Mouse (Mus musculus) hindbrain, embryonic 12.5 days (tissue): ENCODE results near the gene Gm44596. TPM values are rescaled to one million over a fixed set of nuclear protein-coding genes. Genes with fewer than 3 reads are reported as not detected.
A peak's percentile ranks its signal among the peaks of the same experiment; 100 is the strongest.

Experiments
- ATAC-seq: fragments of 200-750 bp; cut with Nextera tagmentation; 2 replicates; pipeline ENCODE4 v1.8.0; 2017; ENCODE audit warnings: moderate TSS enrichment; ENCODE audit not compliant: low FRiP score
- H3K27ac ChIP-seq: fragments of 300-500 bp; sonication (generic); 2 replicates; pipeline ENCODE4 v1.5.1; 2016; ENCODE audit warnings: mild to moderate bottlenecking
- H3K27me3 ChIP-seq: fragments of 300-500 bp; sonication (generic); 2 replicates; pipeline ENCODE4 v1.6.1; 2016; ENCODE audit warnings: mild to moderate bottlenecking
- H3K36me3 ChIP-seq: fragments of 300-500 bp; sonication (generic); 2 replicates; pipeline ENCODE4 v1.6.1; 2016; ENCODE audit warnings: mild to moderate bottlenecking
- H3K4me1 ChIP-seq: fragments of 300-500 bp; sonication (generic); 2 replicates; pipeline ENCODE4 v1.6.1; 2016
- H3K4me2 ChIP-seq: fragments of 300-500 bp; sonication (generic); replicated peaks from 2 replicates; pipeline ENCODE4 v1.6.1; 2016; ENCODE audit warnings: mild to moderate bottlenecking
- H3K4me3 ChIP-seq: fragments of 300-500 bp; sonication (generic); 2 replicates; pipeline ENCODE4 v1.5.1; 2016; ENCODE audit warnings: mild to moderate bottlenecking
- H3K9ac ChIP-seq: fragments of 300-500 bp; sonication (generic); 2 replicates; pipeline ENCODE4 v1.6.1; 2016; ENCODE audit warnings: mild to moderate bottlenecking, moderate library complexity
- H3K9me3 ChIP-seq: fragments of 300-500 bp; sonication (generic); replicated peaks from 2 replicates; pipeline ENCODE4 v1.6.1; 2016; ENCODE audit warnings: mild to moderate bottlenecking
- WGBS: fragments of 180-500 bp; shearing (Covaris S2); methylation state at CpG from one replicate; pipeline ENCODE4 v1.1.7; 2016; 5-methylcytosine and 5-hydroxymethylcytosine counted together
- polyA plus RNA-seq: library from polyadenylated mRNA; unstranded; fragments of >200 nt; fragmentation: Nextera tagmentation; extraction: Ambion mirVana; gene quantifications from 2 replicates; pipeline ENCODE4 v1.2.1, GENCODE M21; 2016

The Gm44596 gene
- polyA plus RNA-seq, 1 experiment from 2014 or later, result not detected

DNA sequence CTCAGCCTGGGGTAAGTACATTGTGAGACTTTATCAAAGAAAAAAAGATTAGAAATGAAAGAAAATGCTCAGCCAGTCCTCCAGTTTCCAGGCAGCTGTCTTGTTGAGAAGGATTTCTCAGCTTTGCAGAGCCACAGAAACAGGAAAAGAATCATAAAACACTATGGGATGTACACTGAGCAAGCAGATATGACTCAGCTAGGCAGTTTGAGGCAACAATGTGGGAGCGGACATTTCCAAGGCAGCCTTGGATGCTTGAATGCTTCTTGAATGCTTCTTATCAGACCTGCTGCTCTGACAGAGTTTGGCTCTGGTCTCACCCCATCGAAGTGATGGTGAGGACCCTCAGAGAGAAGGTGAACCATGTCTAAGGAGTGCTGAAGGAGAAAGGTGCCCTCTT, 45.7 kb downstream of the Gm44596 start:
- Histone ChIP-seq H3K27me3 (no peaks in the 10 kb centered on the region), H3K36me3 (peaks cover 10% of the 10 kb centered on the region), H3K27ac (no peak overlapping the region), H3K9me3 (no peaks in the 10 kb centered on the region), H3K4me2 (no peak overlapping the region), H3K4me3 (no peak overlapping the region), H3K9ac (no peak overlapping the region), H3K4me1 (peaks cover 4% of the 10 kb centered on the region)
- 90% methylated on average over 2 of the region's 2 CpGs for WGBS
- no peak for ATAC-seq

- Histone ChIP-seq H3K4me3 (no peak overlapping the region), H3K36me3 (peaks cover 9% of the 10 kb centered on the region; the same call in 1 of the 2 replicates), H3K9ac (no peak overlapping the region)
Measured at GRCm38 (mm10) chr6:128421480-128421879, 46.2 kb downstream of the Gm44596 start.

GRCm38 (mm10) chr6:128423496-128424268, 48.4 kb downstream of the Gm44596 start:
- peak; percentile 47 for ATAC-seq
- Histone ChIP-seq H3K9me3 (no peaks in the 10 kb centered on the region), H3K27me3 (no peaks in the 10 kb centered on the region), H3K9ac (peak overlapping the region; percentile 65), H3K27ac (peak overlapping the region; percentile 96), H3K4me1 (peaks cover 4% of the 10 kb centered on the region), H3K4me3 (peak overlapping the region; percentile 52), H3K4me2 (peak overlapping the region; percentile 69), H3K36me3 (peaks cover 14% of the 10 kb centered on the region)
- 55% methylated on average over 16 of the region's 16 CpGs for WGBS

More at GRCm38 (mm10) chr6:128421480-128421879, 46.2 kb downstream of the Gm44596 start:
- Histone ChIP-seq H3K9me3 (no peaks in the 10 kb centered on the region), H3K4me2 (no peak overlapping the region), H3K27ac (no peak overlapping the region), H3K4me1 (peaks cover 4% of the 10 kb centered on the region), H3K27me3 (no peaks in the 10 kb centered on the region)
- WGBS, result 89% methylated on average over 3 of the region's 3 CpGs
- no peak for ATAC-seq

GRCm38 (mm10) chr6:128424269-128425019, 49.1 kb downstream of the Gm44596 start, which contains the start of gene Itfg2:
Itfg2 (minus strand) TSS chr6:128424931.
- Histone ChIP-seq H3K4me3 (peak within 1 kb of the TSS; percentile 52), H3K36me3 (peaks cover 18% of the 10 kb centered on the region), H3K9ac (peak within 1 kb of the TSS; percentile 65), H3K9me3 (no peaks in the 10 kb centered on the region), H3K4me1 (peaks cover 4% of the 10 kb centered on the region), H3K27me3 (no peaks in the 10 kb centered on the region), H3K27ac (peak within 1 kb of the TSS; percentile 96), H3K4me2 (peak within 1 kb of the TSS; percentile 69)
- ATAC-seq, result peak; percentile 95
- under 1% methylated on average over 42 of the region's 42 CpGs for WGBS

DNA sequence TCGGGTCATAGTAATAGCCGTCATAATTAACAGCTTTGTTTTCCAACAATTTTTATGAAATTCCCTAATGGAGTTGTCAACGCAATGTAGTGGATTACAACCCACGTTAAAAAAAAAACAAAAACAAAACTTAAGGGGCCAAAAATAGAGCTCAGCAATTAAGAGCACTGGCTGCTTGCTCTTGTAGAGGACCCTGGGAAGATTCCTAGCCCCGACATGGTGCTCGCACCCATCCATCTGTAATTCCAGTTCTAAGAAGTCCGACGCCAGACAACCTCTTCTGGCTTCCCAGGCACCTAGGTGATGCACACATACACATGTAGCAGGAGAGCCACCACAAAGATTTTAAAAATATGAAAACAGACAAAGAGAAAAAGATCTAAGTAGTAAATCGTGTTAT, 49.7 kb downstream of the Gm44596 start:
- ATAC-seq, result no peak
- Histone ChIP-seq H3K36me3 (peaks cover 22% of the 10 kb centered on the region), H3K27me3 (no peaks in the 10 kb centered on the region), H3K4me3 (peak overlapping the region; percentile 52), H3K9me3 (no peaks in the 10 kb centered on the region), H3K27ac (peak overlapping the region; percentile 96), H3K4me1 (peaks cover 4% of the 10 kb centered on the region), H3K4me2 (peak overlapping the region; percentile 69), H3K9ac (peak overlapping the region; percentile 65)
- 18% methylated on average over 9 of the region's 9 CpGs for WGBS

DNA sequence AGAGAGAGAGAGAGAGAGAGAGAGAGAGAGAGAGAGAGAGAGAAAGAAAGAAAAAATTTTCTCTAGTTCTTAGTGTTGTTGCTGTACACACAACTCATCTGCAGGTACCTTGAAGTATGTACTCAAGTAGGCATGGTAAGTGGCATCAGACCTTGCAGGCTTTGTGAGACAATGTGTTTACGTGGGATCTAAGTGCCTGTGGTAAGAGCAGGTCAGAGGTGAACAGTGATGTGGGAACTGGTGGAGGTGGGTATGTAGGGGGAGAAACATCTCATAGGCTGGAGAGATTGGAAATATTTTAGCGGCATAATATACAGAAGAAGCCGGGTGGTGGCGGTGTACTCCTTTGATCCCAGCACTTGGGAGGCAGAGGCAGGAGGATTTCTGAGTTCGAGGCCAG, 52.3 kb downstream of the Gm44596 start:
- Histone ChIP-seq H3K36me3 (peaks cover 45% of the 10 kb centered on the region), H3K9ac (no peak overlapping the region), H3K4me2 (no peak overlapping the region), H3K4me3 (no peak overlapping the region), H3K27ac (no peak overlapping the region), H3K4me1 (peaks cover 4% of the 10 kb centered on the region), H3K27me3 (no peaks in the 10 kb centered on the region), H3K9me3 (no peaks in the 10 kb centered on the region)
- ATAC-seq, result no peak
- 96% methylated on average over 5 of the region's 5 CpGs for WGBS

GRCm38 (mm10) chr6:128429300-128429699, 54.0 kb downstream of the Gm44596 start:
- peaks cover 62% of the 10 kb centered on the region for H3K36me3 ChIP-seq
- H3K4me2 ChIP-seq, result no peak overlapping the region
- H3K4me1 ChIP-seq, result no peaks in the 10 kb centered on the region
- H3K9ac ChIP-seq, result no peak overlapping the region
- H3K27me3 ChIP-seq, result no peaks in the 10 kb centered on the region
- no peak overlapping the region for H3K4me3 ChIP-seq
- 97% methylated on average over 2 of the region's 2 CpGs for WGBS
- no peak for ATAC-seq
- no peaks in the 10 kb centered on the region for H3K9me3 ChIP-seq
- no peak overlapping the region for H3K27ac ChIP-seq

DNA sequence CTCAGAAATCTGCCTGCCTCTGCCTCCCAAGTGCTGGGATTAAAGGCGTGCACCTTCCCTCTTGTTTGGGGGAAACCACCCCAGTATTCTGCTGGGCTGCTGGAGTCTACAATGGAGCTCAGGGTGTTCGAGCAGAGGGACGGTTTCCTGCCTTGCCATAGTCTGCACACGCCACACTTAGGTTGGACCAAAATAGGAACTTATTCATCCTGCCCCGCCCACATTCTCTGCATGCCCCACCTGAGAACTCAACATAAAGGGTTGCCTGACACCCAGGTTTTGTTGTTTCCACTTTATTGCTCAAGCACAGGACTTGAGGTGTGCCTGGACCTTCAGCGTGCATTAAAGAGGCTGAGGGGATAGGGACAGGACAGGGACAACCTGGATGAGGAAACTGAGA, 54.5 kb downstream of the Gm44596 start:
- no peak overlapping the region for H3K4me2 ChIP-seq
- no peak overlapping the region for H3K27ac ChIP-seq
- H3K36me3 ChIP-seq, result peaks cover 68% of the 10 kb centered on the region
- no peak overlapping the region for H3K9ac ChIP-seq
- H3K9me3 ChIP-seq, result no peaks in the 10 kb centered on the region
- no peak overlapping the region for H3K4me3 ChIP-seq
- no peaks in the 10 kb centered on the region for H3K4me1 ChIP-seq
- 94% methylated on average over 6 of the region's 6 CpGs for WGBS
- no peaks in the 10 kb centered on the region for H3K27me3 ChIP-seq
- ATAC-seq, result no peak

DNA sequence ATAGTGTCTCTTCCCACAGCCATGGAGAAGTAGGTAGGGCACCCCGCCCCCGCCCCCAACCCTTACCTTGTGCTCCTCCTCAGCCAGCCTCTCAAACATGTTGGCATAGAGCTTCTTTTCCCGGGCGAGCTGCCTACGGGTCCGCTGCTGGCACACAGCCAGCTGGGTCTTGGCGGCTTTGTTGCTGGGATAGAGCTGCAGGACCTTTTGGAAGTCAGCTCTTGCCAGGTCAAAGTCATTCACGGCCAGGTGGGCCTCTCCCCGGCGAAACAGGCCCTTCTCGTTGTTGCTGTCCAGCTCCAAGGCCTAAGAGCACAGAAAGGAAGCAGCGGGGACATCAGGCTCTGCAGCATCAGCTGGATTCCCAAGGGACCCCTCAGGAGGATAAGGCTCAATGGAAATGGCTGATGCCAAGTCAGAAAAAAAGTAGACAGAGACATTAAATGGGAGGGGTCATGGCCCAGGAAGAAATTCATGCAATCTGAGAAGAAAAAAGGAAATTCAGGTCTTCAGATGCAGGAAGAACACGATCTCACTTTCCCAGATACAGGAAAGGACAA, 57.1 kb downstream of the Gm44596 start:
- no peak overlapping the region for H3K4me3 ChIP-seq
- no peak overlapping the region for H3K27ac ChIP-seq
- H3K4me2 ChIP-seq, result no peak overlapping the region
- no peak for ATAC-seq
- H3K4me1 ChIP-seq, result peaks cover 8% of the 10 kb centered on the region
- H3K9me3 ChIP-seq, result no peaks in the 10 kb centered on the region
- H3K9ac ChIP-seq, result no peak overlapping the region
- H3K27me3 ChIP-seq, result no peaks in the 10 kb centered on the region
- peaks cover 85% of the 10 kb centered on the region for H3K36me3 ChIP-seq
- WGBS, result 93% methylated on average over 13 of the region's 13 CpGs

DNA sequence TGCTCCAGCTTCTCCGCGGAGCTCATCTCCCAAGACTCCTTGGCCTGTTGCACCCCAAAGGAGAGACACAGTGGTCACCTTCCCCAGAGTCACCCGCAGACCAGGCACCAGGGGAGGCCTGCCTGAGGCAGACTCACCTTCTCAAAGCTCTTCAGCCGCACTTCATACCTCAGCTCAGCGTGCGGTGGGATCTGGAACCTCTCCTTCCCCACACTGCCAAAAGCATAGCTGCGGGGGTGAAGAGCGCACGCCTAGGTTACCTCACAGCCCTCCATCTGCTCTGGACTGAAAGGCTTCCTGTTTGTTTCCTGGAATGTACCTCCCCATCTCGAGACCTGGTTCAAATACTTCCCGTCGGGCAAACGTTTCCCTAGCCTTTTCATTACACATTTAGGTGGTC, 58.3 kb downstream of the Gm44596 start:
- ATAC-seq, result no peak
- no peak overlapping the region for H3K4me2 ChIP-seq
- H3K27me3 ChIP-seq, result no peaks in the 10 kb centered on the region
- H3K4me1 ChIP-seq, result peaks cover 8% of the 10 kb centered on the region
- no peak overlapping the region for H3K27ac ChIP-seq
- no peaks in the 10 kb centered on the region for H3K9me3 ChIP-seq
- WGBS, result 92% methylated on average over 13 of the region's 13 CpGs
- H3K4me3 ChIP-seq, result no peak overlapping the region
- H3K36me3 ChIP-seq, result peaks cover 78% of the 10 kb centered on the region
- no peak overlapping the region for H3K9ac ChIP-seq

DNA sequence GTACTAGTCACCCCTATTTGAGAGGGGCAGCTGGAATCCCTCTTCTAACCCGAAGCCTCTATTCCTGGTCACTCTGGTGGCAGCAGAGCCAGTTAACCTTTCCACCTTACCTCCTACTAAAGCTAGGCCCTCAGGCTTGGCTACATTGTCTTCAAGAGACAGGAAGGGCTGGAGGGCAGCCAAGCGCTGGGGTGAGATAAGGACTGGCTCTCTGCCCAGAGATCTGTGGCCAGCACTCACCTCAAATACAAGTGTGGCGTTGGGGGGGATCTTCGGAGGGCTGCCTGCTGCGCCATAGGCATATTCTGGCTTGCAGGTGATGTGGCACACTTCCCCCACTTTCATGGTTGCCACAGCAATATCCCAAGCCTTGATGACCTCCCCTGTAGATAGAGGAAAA, 60.2 kb downstream of the Gm44596 start:
- no peak overlapping the region for H3K9ac ChIP-seq
- no peak overlapping the region for H3K4me2 ChIP-seq
- no peak for ATAC-seq
- H3K27me3 ChIP-seq, result no peaks in the 10 kb centered on the region
- peaks cover 12% of the 10 kb centered on the region for H3K4me1 ChIP-seq
- H3K36me3 ChIP-seq, result peaks cover 59% of the 10 kb centered on the region
- 93% methylated on average over 5 of the region's 5 CpGs for WGBS
- no peaks in the 10 kb centered on the region for H3K9me3 ChIP-seq
- no peak overlapping the region for H3K4me3 ChIP-seq
- no peak overlapping the region for H3K27ac ChIP-seq

DNA sequence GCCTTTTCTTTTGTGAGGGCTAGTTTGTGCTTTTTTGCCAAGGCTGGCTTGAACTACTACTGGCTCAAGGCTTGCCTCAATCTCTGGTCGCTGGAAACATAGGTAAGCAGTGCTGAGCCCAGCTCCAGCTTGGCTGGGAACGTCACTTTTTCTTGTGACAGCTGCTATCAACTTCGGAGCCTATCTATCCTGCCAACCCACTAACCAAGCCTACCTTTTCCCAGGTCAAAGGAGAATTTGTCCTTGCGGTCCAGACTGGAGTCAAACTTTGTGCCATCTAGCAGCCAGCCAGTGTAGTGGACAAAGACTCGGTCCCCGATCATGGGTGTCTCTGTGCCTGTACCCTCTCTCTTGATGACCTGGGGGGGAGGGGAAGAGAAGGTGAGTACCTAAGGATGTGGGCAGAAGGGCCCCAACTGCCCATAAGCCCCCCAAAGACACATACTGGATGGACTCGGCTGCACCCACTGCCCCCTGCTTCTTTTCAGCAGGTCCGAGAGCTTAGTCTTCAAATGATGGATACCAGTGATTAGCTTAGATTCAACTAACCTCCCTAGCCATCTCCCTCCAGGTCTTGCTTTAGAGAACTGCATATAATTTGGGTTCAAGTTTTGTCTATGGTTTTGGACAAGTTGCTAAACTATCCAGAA, 61.2 kb downstream of the Gm44596 start:
- Histone ChIP-seq H3K4me2 (peak overlapping the region; percentile 63), H3K9ac (peak overlapping the region; percentile 97), H3K9me3 (no peaks in the 10 kb centered on the region), H3K27ac (no peak overlapping the region), H3K27me3 (no peaks in the 10 kb centered on the region), H3K4me1 (peaks cover 12% of the 10 kb centered on the region), H3K36me3 (peaks cover 51% of the 10 kb centered on the region), H3K4me3 (peak overlapping the region; percentile 85)
- no peak for ATAC-seq
- 89% methylated on average over 8 of the region's 8 CpGs for WGBS
